Mouse (Mus musculus): Measurements from ENCODE around the gene Gen1. TPM values are rescaled to one million over a fixed set of nuclear protein-coding genes. Genes with fewer than 3 reads are reported as not detected.
A peak's percentile ranks its signal among the peaks of the same experiment; 100 is the strongest.

Gen1 gene
- total RNA-seq, 2 experiments from 2014 or later = 1.7 to 2.2 TPM

DNA sequence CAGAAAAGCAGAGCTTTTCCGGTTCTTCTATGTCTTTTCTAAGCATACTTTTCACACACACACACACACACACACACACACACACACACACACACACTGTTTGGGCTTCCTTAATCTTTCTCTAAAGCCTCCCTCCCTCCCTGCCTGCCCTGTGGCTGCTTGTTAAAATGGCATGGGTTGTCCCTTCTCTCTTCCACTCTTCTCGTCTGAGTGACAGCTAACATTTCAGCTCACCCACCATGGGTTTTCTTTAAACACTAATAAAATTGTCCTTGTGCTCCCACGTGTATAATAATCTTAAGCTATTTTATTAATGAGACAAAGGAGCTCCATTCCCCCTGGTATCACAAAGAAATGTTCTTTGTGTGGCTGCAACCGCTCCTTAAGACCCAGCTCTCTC, 67.6 kb downstream of the Gen1 start:
- intact Hi-C loops (cut with DNase I) = loop anchor here (5.0 kb wide), 3 partner anchors 69 to 949 kb away; partner anchors contain the start of genes Gen1 and Smc6
- no peak for DNase-seq (ENCODE audit: low spot score in 2 of 2)

GRCm38 (mm10) chr12:11196830-11197229, 68.8 kb downstream of the Gen1 start:
- no peak for DNase-seq (ENCODE audit: low spot score in 2 of 2)
- intact Hi-C loops (cut with DNase I) = loop anchor here (5.0 kb wide), 3 partner anchors 70 to 950 kb away; partner anchors contain the start of genes Gen1 and Smc6

DNA sequence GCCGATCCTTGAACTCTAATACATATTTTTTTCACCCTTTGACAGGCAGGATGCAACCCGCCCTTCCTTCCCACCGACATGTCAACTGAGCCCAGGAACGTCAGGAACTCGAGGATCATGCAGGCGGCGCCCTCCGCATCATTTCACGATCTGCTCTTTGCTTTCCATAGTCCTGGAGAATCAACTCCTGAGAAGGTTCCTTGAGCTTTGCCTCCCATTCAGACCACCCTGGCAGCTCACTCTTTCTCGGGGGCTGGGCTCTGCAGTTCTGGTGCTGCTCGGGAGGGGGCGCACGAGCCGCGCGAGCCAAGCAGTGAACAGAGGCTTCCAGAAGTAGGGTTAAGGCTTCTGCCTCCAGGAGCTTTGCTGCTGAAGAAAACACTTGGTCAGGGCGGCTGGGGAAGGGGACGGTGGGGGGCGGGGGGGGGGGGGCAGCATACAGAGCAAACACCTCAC, 69.4 kb downstream of the Gen1 start:
- intact Hi-C loops (cut with DNase I) = loop anchor here (5.0 kb wide), 3 partner anchors 71 to 951 kb away; partner anchors contain the start of genes Gen1 and Smc6
- DNase-seq (ENCODE audit: low spot score in 2 of 2) = peak; percentile 49 to 74

GRCm38 (mm10) chr12:11195031-11195430, 70.6 kb downstream of the Gen1 start:
- intact Hi-C loops (cut with DNase I) = loop anchor here (5.0 kb wide), 3 partner anchors 72 to 952 kb away; partner anchors contain the start of genes Gen1 and Smc6
- DNase-seq (ENCODE audit: low spot score in 2 of 2) = no peak

Small RNA genes within 50 kb of the gene (microRNA-seq; reads per million reads assigned to microRNA genes)
- 0 reads per million in 2 experiments for gene Mir7675

Other genes starting within 250 kb of the Gen1 start
- gene Kcns3, start 114.7 kb downstream of the Gen1 start, total RNA-seq (2021) = 1 to 10 TPM; 7.2 TPM
- not detected for gene Msgn1, start 56.8 kb downstream of the Gen1 start, total RNA-seq (2021)
- gene Smc6, start 85 bp upstream of the Gen1 start, total RNA-seq (2021) = 10 to 100 TPM; 29.2 to 38.0 TPM
- gene Vsnl1, start 170.8 kb upstream of the Gen1 start, total RNA-seq (2021) = 100 to 1,000 TPM; 587 to 660 TPM
- gene Rad51ap2, start 190.3 kb upstream of the Gen1 start, total RNA-seq (2021) = 1 to 10 TPM; 2.4 to 2.5 TPM

Data from left cerebral cortex, postnatal 25 days (tissue).